Mouse (Mus musculus): Measurements from ENCODE around the gene Nin. TPM values are rescaled to one million over a fixed set of nuclear protein-coding genes. Genes with fewer than 3 reads are reported as not detected.

Nin gene
- polyA plus RNA-seq (2015; fragmentation: Nextera tagmentation; extraction: Ambion mirVana) = 2.8 and 3.6 TPM in 2 replicates

GRCm38 (mm10) chr12:70113351-70113750 is at the start of gene Nin:
Nin (minus strand) TSS chr12:70113717.
- Histone ChIP-seq H3K4me2 (replicated peaks; ENCODE audit: low read depth) (no peak within 1 kb of the TSS), H3K36me3 (ENCODE audit: control insufficient read depth, insufficient read depth, low read length) (no peaks in the 10 kb centered on the region), H3K9me3 (ENCODE audit: control insufficient read depth, low read length) (no peaks in the 10 kb centered on the region), H3K4me1 (replicated peaks; ENCODE audit: control insufficient read depth, insufficient read depth) (peaks cover 3% of the 10 kb centered on the region; the same call in 1 of the 2 replicates), H3K4me3 (ENCODE audit: low read depth, low read length) (no peak within 1 kb of the TSS), H3K9ac (ENCODE audit: low read length) (no peak within 1 kb of the TSS), H3K27ac (replicated peaks) (no peak within 1 kb of the TSS), H3K27me3 (ENCODE audit: control insufficient read depth, insufficient read depth, low read length) (no peaks in the 10 kb centered on the region)
- WGBS = 68% methylated on average over 11 of the region's 11 CpGs
- no peak for TF ChIP-seq EP300 (optimal IDR thresholded peaks at IDR 0.05)
- TF ChIP-seq CTCF (IDR thresholded peaks at IDR 0.05; ENCODE audit: low read depth) = no peak
- no peak for ATAC-seq (ENCODE audit: low FRiP score, low TSS enrichment)
- no peak for DNase-seq (ENCODE audit: low spot score)

- no peaks in the 10 kb centered on the region for H3K36me3 ChIP-seq (ENCODE audit: control insufficient read depth, insufficient read depth, low read length)
- H3K27ac ChIP-seq (replicated peaks) = no peak overlapping the region
- H3K4me3 ChIP-seq (ENCODE audit: low read depth, low read length) = no peak overlapping the region
- H3K4me2 ChIP-seq (replicated peaks; ENCODE audit: low read depth) = no peak overlapping the region
- ATAC-seq (ENCODE audit: low FRiP score, low TSS enrichment) (no peak), DNase-seq (ENCODE audit: low spot score) (no peak)
- no peak overlapping the region for H3K9ac ChIP-seq (ENCODE audit: low read length)
- H3K9me3 ChIP-seq (ENCODE audit: control insufficient read depth, low read length) = no peaks in the 10 kb centered on the region
- 36% methylated on average over 5 of the region's 5 CpGs for WGBS
- no peaks in the 10 kb centered on the region for H3K27me3 ChIP-seq (ENCODE audit: control insufficient read depth, insufficient read depth, low read length)
- no peak for TF ChIP-seq EP300 (optimal IDR thresholded peaks at IDR 0.05)
- TF ChIP-seq CTCF (IDR thresholded peaks at IDR 0.05; ENCODE audit: low read depth) = no peak
- H3K4me1 ChIP-seq (replicated peaks; ENCODE audit: control insufficient read depth, insufficient read depth) = no peaks in the 10 kb centered on the region; the same call in 1 of the 2 replicates
These were observed 47.5 kb upstream of the Nin start for GRCm38 (mm10) chr12:70161057-70161456.

- no peak for DNase-seq (ENCODE audit: low spot score)
- Histone ChIP-seq H3K27me3 (ENCODE audit: control insufficient read depth, insufficient read depth, low read length) (no peaks in the 10 kb centered on the region), H3K4me2 (replicated peaks; ENCODE audit: low read depth) (no peak overlapping the region), H3K27ac (replicated peaks) (no peak overlapping the region), H3K9me3 (ENCODE audit: control insufficient read depth, low read length) (no peaks in the 10 kb centered on the region), H3K4me1 (replicated peaks; ENCODE audit: control insufficient read depth, insufficient read depth) (no peaks in the 10 kb centered on the region), H3K36me3 (ENCODE audit: control insufficient read depth, insufficient read depth, low read length) (no peaks in the 10 kb centered on the region), H3K9ac (ENCODE audit: low read length) (no peak overlapping the region), H3K4me3 (ENCODE audit: low read depth, low read length) (no peak overlapping the region)
- TF ChIP-seq CTCF (IDR thresholded peaks at IDR 0.05; ENCODE audit: low read depth) (no peak), EP300 (optimal IDR thresholded peaks at IDR 0.05) (no peak)
- WGBS = 51% methylated on average over 5 of the region's 5 CpGs
- no peak for ATAC-seq (ENCODE audit: low FRiP score, low TSS enrichment)
These were observed 44.0 kb upstream of the Nin start for GRCm38 (mm10) chr12:70157292-70158066.

GRCm38 (mm10) chr12:70156222-70156621 is 42.7 kb upstream of the Nin start:
- no peaks in the 10 kb centered on the region for H3K36me3 ChIP-seq (ENCODE audit: control insufficient read depth, insufficient read depth, low read length)
- ATAC-seq (ENCODE audit: low FRiP score, low TSS enrichment) (no peak), DNase-seq (ENCODE audit: low spot score) (no peak)
- WGBS = 60% methylated on average over 6 of the region's 6 CpGs
- H3K9me3 ChIP-seq (ENCODE audit: control insufficient read depth, low read length) = no peaks in the 10 kb centered on the region
- TF ChIP-seq CTCF (IDR thresholded peaks at IDR 0.05; ENCODE audit: low read depth) (no peak), EP300 (optimal IDR thresholded peaks at IDR 0.05) (no peak)
- H3K4me3 ChIP-seq (ENCODE audit: low read depth, low read length) = no peak overlapping the region
- no peaks in the 10 kb centered on the region for H3K27me3 ChIP-seq (ENCODE audit: control insufficient read depth, insufficient read depth, low read length)
- no peak overlapping the region for H3K27ac ChIP-seq (replicated peaks)
- H3K4me2 ChIP-seq (replicated peaks; ENCODE audit: low read depth) = no peak overlapping the region
- H3K4me1 ChIP-seq (replicated peaks; ENCODE audit: control insufficient read depth, insufficient read depth) = no peaks in the 10 kb centered on the region
- H3K9ac ChIP-seq (ENCODE audit: low read length) = no peak overlapping the region

GRCm38 (mm10) chr12:70153842-70154241 is 40.3 kb upstream of the Nin start, which contains the start of gene Abhd12b:
Abhd12b (plus strand) TSS chr12:70154142.
- TF ChIP-seq CTCF (IDR thresholded peaks at IDR 0.05; ENCODE audit: low read depth) = no peak
- TF ChIP-seq EP300 (optimal IDR thresholded peaks at IDR 0.05) = no peak
- Histone ChIP-seq H3K4me1 (replicated peaks; ENCODE audit: control insufficient read depth, insufficient read depth) (no peaks in the 10 kb centered on the region), H3K27me3 (ENCODE audit: control insufficient read depth, insufficient read depth, low read length) (no peaks in the 10 kb centered on the region), H3K4me2 (replicated peaks; ENCODE audit: low read depth) (no peak within 1 kb of the TSS), H3K27ac (replicated peaks) (no peak within 1 kb of the TSS), H3K36me3 (ENCODE audit: control insufficient read depth, insufficient read depth, low read length) (no peaks in the 10 kb centered on the region), H3K4me3 (ENCODE audit: low read depth, low read length) (no peak within 1 kb of the TSS), H3K9me3 (ENCODE audit: control insufficient read depth, low read length) (no peaks in the 10 kb centered on the region), H3K9ac (ENCODE audit: low read length) (no peak within 1 kb of the TSS)
- ATAC-seq (ENCODE audit: low FRiP score, low TSS enrichment) (no peak), DNase-seq (ENCODE audit: low spot score) (no peak)
- 62% methylated on average over 3 of the region's 3 CpGs for WGBS

- peak; percentile 39 for DNase-seq (ENCODE audit: low spot score)
- TF ChIP-seq CTCF (IDR thresholded peaks at IDR 0.05; ENCODE audit: low read depth) (no peak), EP300 (optimal IDR thresholded peaks at IDR 0.05) (no peak)
- Histone ChIP-seq H3K27me3 (ENCODE audit: control insufficient read depth, insufficient read depth, low read length) (no peaks in the 10 kb centered on the region), H3K36me3 (ENCODE audit: control insufficient read depth, insufficient read depth, low read length) (no peaks in the 10 kb centered on the region), H3K4me2 (replicated peaks; ENCODE audit: low read depth) (peak overlapping the region; percentile 58), H3K4me3 (ENCODE audit: low read depth, low read length) (peak overlapping the region; percentile 36), H3K27ac (replicated peaks) (peak overlapping the region; percentile 63; the same call in 1 of the 2 replicates), H3K9ac (ENCODE audit: low read length) (peak overlapping the region; percentile 51; the same call in 1 of the 2 replicates), H3K4me1 (replicated peaks; ENCODE audit: control insufficient read depth, insufficient read depth) (no peaks in the 10 kb centered on the region), H3K9me3 (ENCODE audit: control insufficient read depth, low read length) (no peaks in the 10 kb centered on the region)
- 16% methylated on average over 11 of the region's 11 CpGs for WGBS
- peak; percentile 60; the same call in 1 of the 2 replicates for ATAC-seq (ENCODE audit: low FRiP score, low TSS enrichment)
These were observed 35.2 kb upstream of the Nin start for GRCm38 (mm10) chr12:70148631-70149265.
